Mouse (Mus musculus): ENCODE results near the gene Rgs3. TPM values are rescaled to one million over a fixed set of nuclear protein-coding genes. Genes with fewer than 3 reads are reported as not detected.

Rgs3 gene
- polyA plus RNA-seq, 1 experiment, result 17.2 TPM

GRCm38 (mm10) chr4:62735291-62735690 lies 175.6 kb downstream of the Rgs3 start:
- Histone ChIP-seq H3K4me1 (ENCODE audit: control insufficient read depth, insufficient read depth, low read length) (peaks cover 70% of the 10 kb centered on the region), H3K4me3 (ENCODE audit: insufficient read depth, low read length) (no peak overlapping the region), H3K27ac (ENCODE audit: insufficient read depth, low read depth, low read length) (no peak overlapping the region)
- TF ChIP-seq POLR2A (IDR thresholded peaks at IDR 0.05; ENCODE audit: borderline replicate concordance, low read depth, low read length) (no peak), CTCF (IDR thresholded peaks at IDR 0.05; ENCODE audit: low read depth, low read length) (no peak)

- peaks cover 65% of the 10 kb centered on the region for H3K4me1 ChIP-seq (ENCODE audit: control insufficient read depth, insufficient read depth, low read length)
- H3K27ac ChIP-seq (ENCODE audit: insufficient read depth, low read depth, low read length), result peak overlapping the region; percentile 45; the same call in 1 of the 2 replicates
- H3K4me3 ChIP-seq (ENCODE audit: insufficient read depth, low read length), result no peak overlapping the region
- TF ChIP-seq POLR2A (IDR thresholded peaks at IDR 0.05; ENCODE audit: borderline replicate concordance, low read depth, low read length) (no peak), CTCF (IDR thresholded peaks at IDR 0.05; ENCODE audit: low read depth, low read length) (no peak)
Observed at GRCm38 (mm10) chr4:62735878-62736277, 176.2 kb downstream of the Rgs3 start.

- H3K27ac ChIP-seq (ENCODE audit: insufficient read depth, low read depth, low read length), result peak overlapping the region; percentile 96
- H3K4me1 ChIP-seq (ENCODE audit: control insufficient read depth, insufficient read depth, low read length), result peaks cover 63% of the 10 kb centered on the region
- H3K4me3 ChIP-seq (ENCODE audit: insufficient read depth, low read length), result no peak overlapping the region
- TF ChIP-seq POLR2A (IDR thresholded peaks at IDR 0.05; ENCODE audit: borderline replicate concordance, low read depth, low read length) (no peak), CTCF (IDR thresholded peaks at IDR 0.05; ENCODE audit: low read depth, low read length) (no peak)
Observed at GRCm38 (mm10) chr4:62736421-62736820, 176.8 kb downstream of the Rgs3 start.

GRCm38 (mm10) chr4:62736904-62737303 lies 177.3 kb downstream of the Rgs3 start:
- Histone ChIP-seq H3K27ac (ENCODE audit: insufficient read depth, low read depth, low read length) (peak overlapping the region; percentile 96), H3K4me3 (ENCODE audit: insufficient read depth, low read length) (no peak overlapping the region), H3K4me1 (ENCODE audit: control insufficient read depth, insufficient read depth, low read length) (peaks cover 58% of the 10 kb centered on the region)
- TF ChIP-seq CTCF (IDR thresholded peaks at IDR 0.05; ENCODE audit: low read depth, low read length), result no peak
- TF ChIP-seq POLR2A (IDR thresholded peaks at IDR 0.05; ENCODE audit: borderline replicate concordance, low read depth, low read length), result no peak

GRCm38 (mm10) chr4:62737983-62738695 lies 178.5 kb downstream of the Rgs3 start:
- no peak for TF ChIP-seq CTCF (IDR thresholded peaks at IDR 0.05; ENCODE audit: low read depth, low read length)
- TF ChIP-seq POLR2A (IDR thresholded peaks at IDR 0.05; ENCODE audit: borderline replicate concordance, low read depth, low read length), result no peak
- H3K4me1 ChIP-seq (ENCODE audit: control insufficient read depth, insufficient read depth, low read length), result peaks cover 56% of the 10 kb centered on the region
- H3K27ac ChIP-seq (ENCODE audit: insufficient read depth, low read depth, low read length), result peak overlapping the region; percentile 96
- H3K4me3 ChIP-seq (ENCODE audit: insufficient read depth, low read length), result peak overlapping the region; percentile 40

- Histone ChIP-seq H3K4me3 (ENCODE audit: insufficient read depth, low read length) (no peak overlapping the region), H3K4me1 (ENCODE audit: control insufficient read depth, insufficient read depth, low read length) (peaks cover 55% of the 10 kb centered on the region), H3K27ac (ENCODE audit: insufficient read depth, low read depth, low read length) (peak overlapping the region; percentile 96)
- TF ChIP-seq CTCF (IDR thresholded peaks at IDR 0.05; ENCODE audit: low read depth, low read length), result no peak
- no peak for TF ChIP-seq POLR2A (IDR thresholded peaks at IDR 0.05; ENCODE audit: borderline replicate concordance, low read depth, low read length)
Observed at GRCm38 (mm10) chr4:62738996-62739395, 179.3 kb downstream of the Rgs3 start.

- no peak for TF ChIP-seq CTCF (IDR thresholded peaks at IDR 0.05; ENCODE audit: low read depth, low read length)
- TF ChIP-seq POLR2A (IDR thresholded peaks at IDR 0.05; ENCODE audit: borderline replicate concordance, low read depth, low read length), result no peak
- Histone ChIP-seq H3K4me3 (ENCODE audit: insufficient read depth, low read length) (no peak overlapping the region), H3K27ac (ENCODE audit: insufficient read depth, low read depth, low read length) (no peak overlapping the region), H3K4me1 (ENCODE audit: control insufficient read depth, insufficient read depth, low read length) (peaks cover 55% of the 10 kb centered on the region)
Observed at GRCm38 (mm10) chr4:62739591-62739990, 179.9 kb downstream of the Rgs3 start.

- H3K27ac ChIP-seq (ENCODE audit: insufficient read depth, low read depth, low read length), result no peak overlapping the region
- H3K4me1 ChIP-seq (ENCODE audit: control insufficient read depth, insufficient read depth, low read length), result peaks cover 51% of the 10 kb centered on the region
- TF ChIP-seq CTCF (IDR thresholded peaks at IDR 0.05; ENCODE audit: low read depth, low read length), result no peak
- no peak for TF ChIP-seq POLR2A (IDR thresholded peaks at IDR 0.05; ENCODE audit: borderline replicate concordance, low read depth, low read length)
- no peak overlapping the region for H3K4me3 ChIP-seq (ENCODE audit: insufficient read depth, low read length)
Observed at GRCm38 (mm10) chr4:62740282-62741054, 180.8 kb downstream of the Rgs3 start.

- peaks cover 45% of the 10 kb centered on the region for H3K4me1 ChIP-seq (ENCODE audit: control insufficient read depth, insufficient read depth, low read length)
- no peak overlapping the region for H3K4me3 ChIP-seq (ENCODE audit: insufficient read depth, low read length)
- TF ChIP-seq CTCF (IDR thresholded peaks at IDR 0.05; ENCODE audit: low read depth, low read length), result no peak
- no peak for TF ChIP-seq POLR2A (IDR thresholded peaks at IDR 0.05; ENCODE audit: borderline replicate concordance, low read depth, low read length)
- H3K27ac ChIP-seq (ENCODE audit: insufficient read depth, low read depth, low read length), result no peak overlapping the region
Observed at GRCm38 (mm10) chr4:62741055-62741453, 181.4 kb downstream of the Rgs3 start.

GRCm38 (mm10) chr4:62741601-62742000 lies 182.0 kb downstream of the Rgs3 start:
- Histone ChIP-seq H3K4me3 (ENCODE audit: insufficient read depth, low read length) (no peak overlapping the region), H3K27ac (ENCODE audit: insufficient read depth, low read depth, low read length) (no peak overlapping the region), H3K4me1 (ENCODE audit: control insufficient read depth, insufficient read depth, low read length) (peaks cover 40% of the 10 kb centered on the region)
- no peak for TF ChIP-seq POLR2A (IDR thresholded peaks at IDR 0.05; ENCODE audit: borderline replicate concordance, low read depth, low read length)
- TF ChIP-seq CTCF (IDR thresholded peaks at IDR 0.05; ENCODE audit: low read depth, low read length), result no peak
